Mouse (Mus musculus) adrenal gland, postnatal 0 days (tissue): Measurements from ENCODE around the gene 3830403N18Rik. TPM values are rescaled to one million over a fixed set of nuclear protein-coding genes. Genes with fewer than 3 reads are reported as not detected.

Experiments
- polyA plus RNA-seq: library from polyadenylated mRNA; unstranded; fragments of >200 nt; fragmentation: Nextera tagmentation; extraction: Ambion mirVana; gene quantifications from 2 replicates; pipeline ENCODE4 v1.2.1, GENCODE M21; 2015

3830403N18Rik gene
- 1.5 and 1.7 TPM in 2 replicates for polyA plus RNA-seq

DNA sequence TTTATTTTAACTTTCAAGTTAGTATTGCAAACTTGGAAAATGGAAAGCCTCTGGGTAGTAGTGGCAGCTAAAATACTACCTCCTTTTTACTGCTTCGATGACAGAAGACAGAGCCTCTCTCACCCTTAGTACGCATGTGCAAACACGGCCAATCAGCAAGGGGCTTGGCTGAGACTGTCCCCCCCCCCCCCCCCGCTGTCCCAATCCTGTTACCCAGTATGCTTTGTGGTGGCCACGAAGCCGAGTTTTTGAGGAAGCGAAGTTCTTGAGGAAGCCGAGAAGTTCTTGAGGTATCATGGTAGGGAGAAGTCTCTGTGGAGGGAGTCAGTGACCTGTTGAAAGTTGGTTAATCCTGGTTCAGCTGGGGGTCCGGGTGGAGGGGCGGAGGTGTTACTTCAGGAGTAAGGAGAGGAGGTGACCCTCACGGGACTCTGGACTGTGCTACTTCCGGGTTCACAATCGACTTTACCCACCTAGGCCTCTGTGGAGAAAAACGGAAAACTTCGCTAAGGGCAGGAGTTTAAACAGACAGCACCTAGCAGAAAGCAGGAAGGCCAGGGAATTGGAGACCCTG lies at the start of gene 3830403N18Rik:
3830403N18Rik (plus strand) TSS at position 237 of the 574 bp plus-strand sequence.

Other genes starting within 250 kb of the 3830403N18Rik start
- gene Gm773, start 76.3 kb downstream of the 3830403N18Rik start, polyA plus RNA-seq, result not detected in 2 replicates
- 3.9 and 5.3 TPM in 2 replicates for gene Zfp449, start 209.8 kb downstream of the 3830403N18Rik start, polyA plus RNA-seq
- gene Smim10l2a, start 238.0 kb downstream of the 3830403N18Rik start, polyA plus RNA-seq, result 3.8 and 6.1 TPM in 2 replicates